Mouse (Mus musculus) stomach, postnatal 0 days (tissue): ENCODE data around the gene Phldb3.

ENCODE experiments used
- CTCF ChIP-seq: IDR thresholded peaks from 2 replicates; pipeline ENCODE4 v1.5.1; 2016; ENCODE audit warnings: antibody characterized with exemption, low read depth, mild to moderate bottlenecking, moderate library complexity
- EP300 ChIP-seq: optimal IDR thresholded peaks from 2 replicates; pipeline ENCODE3; 2016; ENCODE audit warnings: antibody characterized with exemption

GRCm38 (mm10) chr7:24646486-24646885 lies 35.9 kb downstream of the Phldb3 start:
- TF ChIP-seq CTCF (no peak), EP300 (no peak)
